Mouse (Mus musculus): Measurements from ENCODE around the gene Lrrc42. TPM values are rescaled to one million over a fixed set of nuclear protein-coding genes. Genes with fewer than 3 reads are reported as not detected.

Gene Lrrc42
- polyA plus RNA-seq, 1 experiment from 2014 or later, result 59.4 TPM

- peaks cover 26% of the 10 kb centered on the region for H3K36me3 ChIP-seq (ENCODE audit: control insufficient read depth, insufficient read depth, low read length)
- 50% methylated on average over 6 of the region's 6 CpGs for WGBS
- ATAC-seq, result no peak
- H3K27ac ChIP-seq (ENCODE audit: low read length), result no peak overlapping the region
- no peak overlapping the region for H3K4me2 ChIP-seq (ENCODE audit: low read length)
- H3K9me3 ChIP-seq (replicated peaks; ENCODE audit: control insufficient read depth, low read length, poor library complexity, severe bottlenecking), result no peaks in the 10 kb centered on the region
- H3K4me3 ChIP-seq (ENCODE audit: low read depth, low read length), result no peak overlapping the region
- no peak overlapping the region for H3K9ac ChIP-seq (ENCODE audit: low read depth, low read length)
- H3K4me1 ChIP-seq (ENCODE audit: control insufficient read depth, insufficient read depth, low read length), result no peaks in the 10 kb centered on the region
- H3K27me3 ChIP-seq (ENCODE audit: control insufficient read depth, insufficient read depth, low read depth, low read length), result no peaks in the 10 kb centered on the region
Measured at GRCm38 (mm10) chr4:107243365-107244333, 9.7 kb downstream of the Lrrc42 start.

DNA sequence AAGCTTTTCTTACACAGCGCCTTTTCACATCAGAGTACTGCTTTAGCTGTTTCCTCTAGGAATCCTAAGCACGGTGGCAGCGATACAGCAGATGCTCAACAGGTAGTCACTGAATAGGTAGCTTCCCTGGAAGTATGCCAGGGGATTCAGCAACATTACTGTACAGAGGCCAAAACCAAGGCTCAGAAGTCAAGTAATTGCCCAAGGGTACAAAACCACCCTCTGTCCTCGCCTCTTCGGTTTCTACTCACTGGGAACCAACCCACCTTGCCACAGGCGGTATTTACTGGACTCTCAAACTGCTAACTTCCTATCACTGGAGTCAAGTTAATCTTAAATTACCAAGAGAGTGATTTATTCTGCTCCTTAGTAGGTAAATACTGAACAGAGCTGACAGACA lies 13.1 kb downstream of the Lrrc42 start:
- no peak overlapping the region for H3K4me2 ChIP-seq (ENCODE audit: low read length)
- H3K4me1 ChIP-seq (ENCODE audit: control insufficient read depth, insufficient read depth, low read length), result no peaks in the 10 kb centered on the region
- no peak overlapping the region for H3K27ac ChIP-seq (ENCODE audit: low read length)
- 93% methylated on average over 6 of the region's 6 CpGs for WGBS
- no peak overlapping the region for H3K9ac ChIP-seq (ENCODE audit: low read depth, low read length)
- peaks cover 37% of the 10 kb centered on the region for H3K36me3 ChIP-seq (ENCODE audit: control insufficient read depth, insufficient read depth, low read length)
- no peak for ATAC-seq
- H3K9me3 ChIP-seq (replicated peaks; ENCODE audit: control insufficient read depth, low read length, poor library complexity, severe bottlenecking), result no peaks in the 10 kb centered on the region
- H3K4me3 ChIP-seq (ENCODE audit: low read depth, low read length), result no peak overlapping the region
- H3K27me3 ChIP-seq (ENCODE audit: control insufficient read depth, insufficient read depth, low read depth, low read length), result no peaks in the 10 kb centered on the region

DNA sequence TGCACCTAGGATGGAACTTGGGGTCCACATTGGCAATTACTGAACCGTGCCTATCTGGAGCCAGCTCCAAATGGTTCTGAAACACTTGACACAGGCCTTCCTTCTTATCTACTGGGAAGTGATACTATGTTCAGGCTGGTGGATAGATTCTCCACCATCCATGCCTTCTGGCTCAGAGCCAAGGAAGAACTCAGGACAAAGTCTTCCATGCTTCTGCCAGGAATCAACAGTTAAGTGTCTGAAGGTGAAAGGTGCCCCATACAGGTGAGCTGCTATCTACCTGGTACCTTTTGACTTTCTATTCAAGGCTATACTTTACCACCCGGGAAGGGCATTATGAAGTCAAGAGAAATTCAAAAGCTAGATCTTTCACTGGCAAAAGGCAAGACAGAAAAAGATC lies 15.1 kb downstream of the Lrrc42 start:
- H3K4me3 ChIP-seq (ENCODE audit: low read depth, low read length), result no peak overlapping the region
- H3K4me1 ChIP-seq (ENCODE audit: control insufficient read depth, insufficient read depth, low read length), result no peaks in the 10 kb centered on the region
- no peaks in the 10 kb centered on the region for H3K9me3 ChIP-seq (replicated peaks; ENCODE audit: control insufficient read depth, low read length, poor library complexity, severe bottlenecking)
- no peaks in the 10 kb centered on the region for H3K27me3 ChIP-seq (ENCODE audit: control insufficient read depth, insufficient read depth, low read depth, low read length)
- no peak overlapping the region for H3K9ac ChIP-seq (ENCODE audit: low read depth, low read length)
- peaks cover 42% of the 10 kb centered on the region for H3K36me3 ChIP-seq (ENCODE audit: control insufficient read depth, insufficient read depth, low read length)
- no peak overlapping the region for H3K27ac ChIP-seq (ENCODE audit: low read length)
- no peak for ATAC-seq
- H3K4me2 ChIP-seq (ENCODE audit: low read length), result no peak overlapping the region
- WGBS, result 94% methylated on average over 2 of the region's 2 CpGs

GRCm38 (mm10) chr4:107232219-107232618 lies 21.1 kb downstream of the Lrrc42 start:
- no peaks in the 10 kb centered on the region for H3K4me1 ChIP-seq (ENCODE audit: control insufficient read depth, insufficient read depth, low read length)
- H3K27ac ChIP-seq (ENCODE audit: low read length), result no peak overlapping the region
- H3K4me3 ChIP-seq (ENCODE audit: low read depth, low read length), result no peak overlapping the region
- no peaks in the 10 kb centered on the region for H3K9me3 ChIP-seq (replicated peaks; ENCODE audit: control insufficient read depth, low read length, poor library complexity, severe bottlenecking)
- peaks cover 16% of the 10 kb centered on the region for H3K36me3 ChIP-seq (ENCODE audit: control insufficient read depth, insufficient read depth, low read length)
- no peak for ATAC-seq
- H3K27me3 ChIP-seq (ENCODE audit: control insufficient read depth, insufficient read depth, low read depth, low read length), result no peaks in the 10 kb centered on the region
- H3K4me2 ChIP-seq (ENCODE audit: low read length), result no peak overlapping the region
- WGBS, result 33% methylated on average over 3 of the region's 3 CpGs
- no peak overlapping the region for H3K9ac ChIP-seq (ENCODE audit: low read depth, low read length)

DNA sequence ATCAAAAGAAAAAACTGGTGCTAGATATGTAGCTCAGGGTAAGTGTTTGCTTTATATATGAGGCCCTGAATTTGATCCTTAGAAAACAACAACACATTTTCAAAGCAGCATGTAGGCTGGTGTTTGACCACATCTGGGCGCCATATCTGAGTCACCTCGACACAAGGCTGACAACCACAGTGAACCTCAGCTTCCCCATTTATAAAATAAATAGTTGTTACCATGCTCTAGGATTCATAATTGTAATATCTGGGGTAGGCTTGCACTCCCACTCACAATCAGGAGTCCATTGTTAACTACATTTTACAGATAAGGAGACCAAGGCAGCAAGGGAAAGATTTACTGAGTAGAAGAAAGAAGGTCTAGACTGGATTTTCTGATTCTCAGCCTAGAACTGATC lies 27.0 kb downstream of the Lrrc42 start:
- ATAC-seq, result no peak
- 90% methylated on average over 2 of the region's 2 CpGs for WGBS
- no peak overlapping the region for H3K4me2 ChIP-seq (ENCODE audit: low read length)
- H3K27ac ChIP-seq (ENCODE audit: low read length), result no peak overlapping the region
- H3K36me3 ChIP-seq (ENCODE audit: control insufficient read depth, insufficient read depth, low read length), result no peaks in the 10 kb centered on the region
- H3K4me1 ChIP-seq (ENCODE audit: control insufficient read depth, insufficient read depth, low read length), result no peaks in the 10 kb centered on the region
- H3K4me3 ChIP-seq (ENCODE audit: low read depth, low read length), result no peak overlapping the region
- H3K9ac ChIP-seq (ENCODE audit: low read depth, low read length), result no peak overlapping the region
- H3K27me3 ChIP-seq (ENCODE audit: control insufficient read depth, insufficient read depth, low read depth, low read length), result no peaks in the 10 kb centered on the region
- no peaks in the 10 kb centered on the region for H3K9me3 ChIP-seq (replicated peaks; ENCODE audit: control insufficient read depth, low read length, poor library complexity, severe bottlenecking)

GRCm38 (mm10) chr4:107223225-107224204 lies 29.8 kb downstream of the Lrrc42 start:
- no peaks in the 10 kb centered on the region for H3K36me3 ChIP-seq (ENCODE audit: control insufficient read depth, insufficient read depth, low read length)
- WGBS, result 83% methylated on average over 11 of the region's 11 CpGs
- H3K27me3 ChIP-seq (ENCODE audit: control insufficient read depth, insufficient read depth, low read depth, low read length), result no peaks in the 10 kb centered on the region
- H3K4me1 ChIP-seq (ENCODE audit: control insufficient read depth, insufficient read depth, low read length), result no peaks in the 10 kb centered on the region
- H3K27ac ChIP-seq (ENCODE audit: low read length), result no peak overlapping the region
- H3K4me3 ChIP-seq (ENCODE audit: low read depth, low read length), result no peak overlapping the region
- H3K9me3 ChIP-seq (replicated peaks; ENCODE audit: control insufficient read depth, low read length, poor library complexity, severe bottlenecking), result no peaks in the 10 kb centered on the region
- ATAC-seq, result no peak
- H3K4me2 ChIP-seq (ENCODE audit: low read length), result no peak overlapping the region
- no peak overlapping the region for H3K9ac ChIP-seq (ENCODE audit: low read depth, low read length)

- 92% methylated on average over 5 of the region's 5 CpGs for WGBS
- Histone ChIP-seq H3K27ac (ENCODE audit: low read length) (no peak overlapping the region), H3K27me3 (ENCODE audit: control insufficient read depth, insufficient read depth, low read depth, low read length) (no peaks in the 10 kb centered on the region), H3K9me3 (replicated peaks; ENCODE audit: control insufficient read depth, low read length, poor library complexity, severe bottlenecking) (no peaks in the 10 kb centered on the region), H3K4me1 (ENCODE audit: control insufficient read depth, insufficient read depth, low read length) (no peaks in the 10 kb centered on the region), H3K9ac (ENCODE audit: low read depth, low read length) (no peak overlapping the region), H3K4me2 (ENCODE audit: low read length) (no peak overlapping the region), H3K4me3 (ENCODE audit: low read depth, low read length) (no peak overlapping the region), H3K36me3 (ENCODE audit: control insufficient read depth, insufficient read depth, low read length) (no peaks in the 10 kb centered on the region)
- ATAC-seq, result no peak
Measured at GRCm38 (mm10) chr4:107221524-107221923, 31.8 kb downstream of the Lrrc42 start.

DNA sequence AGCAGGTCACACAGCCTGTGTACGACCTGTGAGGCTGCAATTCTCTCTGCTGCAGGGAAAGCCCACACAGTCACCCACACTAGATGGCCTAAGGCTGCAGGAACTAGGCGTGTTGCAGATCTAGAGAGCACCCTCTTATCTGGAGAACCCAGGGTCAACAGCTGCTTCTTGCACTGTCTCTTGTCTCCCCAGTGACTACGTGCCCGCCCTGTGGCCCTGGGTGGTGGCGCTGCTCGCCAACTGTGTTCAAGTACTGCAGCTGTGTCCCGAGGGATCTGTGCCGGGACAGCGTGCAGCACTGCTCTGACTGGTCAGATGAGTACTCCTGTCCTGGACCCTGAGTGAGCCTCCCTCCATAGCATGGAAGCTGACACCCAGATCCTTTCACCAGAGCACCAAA lies 35.8 kb downstream of the Lrrc42 start:
- 87% methylated on average over 9 of the region's 9 CpGs for WGBS
- Histone ChIP-seq H3K9me3 (replicated peaks; ENCODE audit: control insufficient read depth, low read length, poor library complexity, severe bottlenecking) (no peaks in the 10 kb centered on the region), H3K4me2 (ENCODE audit: low read length) (no peak overlapping the region), H3K27ac (ENCODE audit: low read length) (no peak overlapping the region), H3K4me1 (ENCODE audit: control insufficient read depth, insufficient read depth, low read length) (no peaks in the 10 kb centered on the region), H3K27me3 (ENCODE audit: control insufficient read depth, insufficient read depth, low read depth, low read length) (no peaks in the 10 kb centered on the region), H3K4me3 (ENCODE audit: low read depth, low read length) (no peak overlapping the region), H3K36me3 (ENCODE audit: control insufficient read depth, insufficient read depth, low read length) (no peaks in the 10 kb centered on the region), H3K9ac (ENCODE audit: low read depth, low read length) (no peak overlapping the region)
- no peak for ATAC-seq

Data from midbrain, embryonic 16.5 days (tissue).